Mouse (Mus musculus) Muller cell, postnatal 12 days (primary cell): Measurements from ENCODE around the gene Tipin.

Experiments
- DNase-seq: peaks from one replicate; pipeline ENCODE4 v3.0.0-alpha.2; 2015; ENCODE audit errors: inconsistent ontology term

Gene Tipin

GRCm38 (mm10) chr9:64343656-64344055 is 62.3 kb downstream of the Tipin start:
- no peak for DNase-seq

- DNase-seq: no peak
These were observed 64.5 kb downstream of the Tipin start for GRCm38 (mm10) chr9:64345931-64346330.

GRCm38 (mm10) chr9:64347377-64347776 is 66.0 kb downstream of the Tipin start:
- peak; percentile 7 for DNase-seq

- DNase-seq: no peak
These were observed 68.1 kb downstream of the Tipin start for GRCm38 (mm10) chr9:64349490-64349889.

- DNase-seq: no peak
These were observed 69.8 kb downstream of the Tipin start for GRCm38 (mm10) chr9:64351191-64351590.
